Mouse (Mus musculus): ENCODE data around the gene Egfl8. TPM values are rescaled to one million over a fixed set of nuclear protein-coding genes. Genes with fewer than 3 reads are reported as not detected.

Egfl8 gene
- total RNA-seq, 2 experiments from 2014 or later = 5.4 to 11.1 TPM

Other genes with a start within 250 kb of the Egfl8 start
- not detected for gene Btnl1, start 238.8 kb downstream of the Egfl8 start, total RNA-seq (2021)
- gene BC051142, start 217.2 kb downstream of the Egfl8 start, total RNA-seq (2021) = under 1 TPM in 1 of 2 experiments, not detected in 1; 0.21 TPM
- gene Btnl4, start 138.7 kb downstream of the Egfl8 start, total RNA-seq (2021) = not detected
- not detected for gene Btnl6, start 98.6 kb downstream of the Egfl8 start, total RNA-seq (2021)
- gene Notch4, start 51.7 kb downstream of the Egfl8 start, total RNA-seq (2021) = 10 to 100 TPM; 15.7 to 27.3 TPM
- gene Gpsm3, start 26.2 kb downstream of the Egfl8 start, total RNA-seq (2021) = 1 to 10 TPM; 3.1 to 3.6 TPM
- gene Pbx2, start 24.7 kb downstream of the Egfl8 start, total RNA-seq (2021) = 10 to 100 TPM; 17.3 to 17.9 TPM
- under 1 TPM; 0.44 to 0.55 TPM for gene Ager, start 18.1 kb downstream of the Egfl8 start, total RNA-seq (2021)
- 10 to 100 TPM; 17.1 to 18.6 TPM for gene Rnf5, start 12.3 kb downstream of the Egfl8 start, total RNA-seq (2021)
- 10 to 100 TPM; 38.8 to 39.1 TPM for gene Agpat1, start 11.7 kb downstream of the Egfl8 start, total RNA-seq (2021)
- gene Ppt2, start 12.5 kb upstream of the Egfl8 start, total RNA-seq (2021) = 10 to 100 TPM; 35.7 to 38.9 TPM
- under 1 TPM; 0.27 to 0.47 TPM for gene Prrt1, start 13.6 kb upstream of the Egfl8 start, total RNA-seq (2021)
- 1 to 10 TPM; 4.6 to 6.4 TPM for gene Fkbpl, start 28.8 kb upstream of the Egfl8 start, total RNA-seq (2021)
- 10 to 100 TPM in 1 of 2 experiments, 1 to 10 TPM in 1; 8.9 to 11.0 TPM for gene Atf6b, start 31.2 kb upstream of the Egfl8 start, total RNA-seq (2021)
- 10 to 100 TPM; 69.8 to 85.6 TPM for gene Tnxb, start 54.6 kb upstream of the Egfl8 start, total RNA-seq (2021)
- gene C4b, start 127.9 kb upstream of the Egfl8 start, total RNA-seq (2021) = 1 to 10 TPM in 1 of 2 experiments, under 1 TPM in 1; 0.93 to 1.8 TPM
- under 1 TPM in 1 of 2 experiments, not detected in 1; 0.21 TPM for gene Cyp21a1, start 188.6 kb upstream of the Egfl8 start, total RNA-seq (2021)
- gene Stk19, start 221.0 kb upstream of the Egfl8 start, total RNA-seq (2021) = 1 to 10 TPM; 6.8 to 7.2 TPM
- gene Dxo, start 221.0 kb upstream of the Egfl8 start, total RNA-seq (2021) = 10 to 100 TPM in 1 of 2 experiments, 1 to 10 TPM in 1; 9.3 to 13.0 TPM
- 10 to 100 TPM; 17.4 to 17.8 TPM for gene Skiv2l, start 234.2 kb upstream of the Egfl8 start, total RNA-seq (2021)
- gene Nelfe, start 234.4 kb upstream of the Egfl8 start, total RNA-seq (2021) = 10 to 100 TPM in 1 of 2 experiments, 1 to 10 TPM in 1; 9.7 to 13.4 TPM
- 1 to 10 TPM in 1 of 2 experiments, under 1 TPM in 1; 0.75 to 1.9 TPM for gene Cfb, start 246.5 kb upstream of the Egfl8 start, total RNA-seq (2021)